Mouse (Mus musculus) liver, embryonic 13.5 days (tissue): ENCODE results near the gene Btg2. TPM values are rescaled to one million over a fixed set of nuclear protein-coding genes. Genes with fewer than 3 reads are reported as not detected.

Experiments
- ATAC-seq: fragments of 200-750 bp; cut with Nextera tagmentation; 2 replicates; pipeline ENCODE4 v1.8.0; 2017; ENCODE audit warnings: low read depth, mild to moderate bottlenecking, moderate number of reproducible peaks, moderate library complexity
- DNase-seq: peaks from one replicate; pipeline ENCODE4 v3.0.0; 2022
- H3K27ac ChIP-seq: fragments of 300-500 bp; sonication (generic); 2 replicates; pipeline ENCODE4 v1.5.1; 2015; ENCODE audit warnings: moderate library complexity, mild to moderate bottlenecking, inconsistent platforms
- H3K27me3 ChIP-seq: fragments of 300-500 bp; sonication (generic); 2 replicates; pipeline ENCODE4 v1.6.1; 2015; ENCODE audit warnings: mild to moderate bottlenecking, inconsistent platforms
- H3K36me3 ChIP-seq: fragments of 300-500 bp; sonication (generic); 2 replicates; pipeline ENCODE4 v1.6.1; 2015; ENCODE audit warnings: mild to moderate bottlenecking, inconsistent platforms
- H3K4me1 ChIP-seq: fragments of 300-500 bp; sonication (generic); replicated peaks from 2 replicates; pipeline ENCODE4 v1.6.1; 2015; ENCODE audit warnings: inconsistent platforms
- H3K4me2 ChIP-seq: fragments of 300-500 bp; sonication (generic); 2 replicates; pipeline ENCODE4 v1.6.1; 2015; ENCODE audit warnings: inconsistent platforms, mild to moderate bottlenecking, moderate library complexity
- H3K4me3 ChIP-seq: fragments of 300-500 bp; sonication (generic); replicated peaks from 2 replicates; pipeline ENCODE4 v1.5.1; 2015; ENCODE audit warnings: mild to moderate bottlenecking, inconsistent platforms
- H3K9ac ChIP-seq: fragments of 300-500 bp; sonication (generic); 2 replicates; pipeline ENCODE4 v1.6.1; 2015; ENCODE audit warnings: mild to moderate bottlenecking, inconsistent platforms
- H3K9me3 ChIP-seq: fragments of 300-500 bp; sonication (generic); replicated peaks from 2 replicates; pipeline ENCODE4 v1.6.1; 2016; ENCODE audit warnings: inconsistent platforms
- WGBS: fragments of 180-500 bp; shearing (Covaris S2); methylation state at CpG from one replicate; pipeline ENCODE4 v1.1.7; 2015; ENCODE audit not compliant: insufficient replicate concordance; 5-methylcytosine and 5-hydroxymethylcytosine counted together
- polyA plus RNA-seq: library from polyadenylated mRNA; unstranded; fragments of >200 nt; fragmentation: Nextera tagmentation; extraction: Ambion mirVana; gene quantifications from 2 replicates; pipeline ENCODE4 v1.2.1, GENCODE M21; 2015

Btg2 gene
- polyA plus RNA-seq, 1 experiment from 2014 or later = 79.6 TPM

DNA sequence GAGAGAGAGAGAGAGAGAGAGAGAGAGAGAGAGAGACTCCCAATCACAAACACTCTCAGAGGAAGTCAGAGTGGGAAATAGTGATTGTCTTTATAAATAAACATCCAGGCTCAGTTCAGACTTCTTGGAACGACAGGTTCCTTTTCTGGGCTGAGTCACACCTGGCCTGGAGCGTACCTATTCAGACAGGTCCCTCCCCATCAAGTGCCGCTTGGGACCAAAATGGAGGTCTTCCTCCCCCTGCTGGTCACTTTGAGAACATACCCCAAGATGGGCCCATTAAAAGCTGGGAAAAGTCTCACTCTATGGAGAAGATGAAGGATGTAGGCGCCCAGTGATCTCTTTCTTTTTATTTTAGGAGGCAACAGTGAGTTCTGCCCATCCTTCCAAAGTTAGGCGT is 27.8 kb upstream of the Btg2 start:
- H3K9ac ChIP-seq = no peak overlapping the region
- H3K9me3 ChIP-seq = no peaks in the 10 kb centered on the region
- H3K36me3 ChIP-seq = no peaks in the 10 kb centered on the region
- WGBS = 3% methylated on average over 5 of the region's 5 CpGs
- no peak overlapping the region for H3K4me2 ChIP-seq
- H3K27me3 ChIP-seq = peaks cover 26% of the 10 kb centered on the region
- ATAC-seq = no peak
- DNase-seq = peak; percentile 56
- H3K4me1 ChIP-seq = peaks cover 39% of the 10 kb centered on the region
- H3K27ac ChIP-seq = no peak overlapping the region
- H3K4me3 ChIP-seq = no peak overlapping the region

DNA sequence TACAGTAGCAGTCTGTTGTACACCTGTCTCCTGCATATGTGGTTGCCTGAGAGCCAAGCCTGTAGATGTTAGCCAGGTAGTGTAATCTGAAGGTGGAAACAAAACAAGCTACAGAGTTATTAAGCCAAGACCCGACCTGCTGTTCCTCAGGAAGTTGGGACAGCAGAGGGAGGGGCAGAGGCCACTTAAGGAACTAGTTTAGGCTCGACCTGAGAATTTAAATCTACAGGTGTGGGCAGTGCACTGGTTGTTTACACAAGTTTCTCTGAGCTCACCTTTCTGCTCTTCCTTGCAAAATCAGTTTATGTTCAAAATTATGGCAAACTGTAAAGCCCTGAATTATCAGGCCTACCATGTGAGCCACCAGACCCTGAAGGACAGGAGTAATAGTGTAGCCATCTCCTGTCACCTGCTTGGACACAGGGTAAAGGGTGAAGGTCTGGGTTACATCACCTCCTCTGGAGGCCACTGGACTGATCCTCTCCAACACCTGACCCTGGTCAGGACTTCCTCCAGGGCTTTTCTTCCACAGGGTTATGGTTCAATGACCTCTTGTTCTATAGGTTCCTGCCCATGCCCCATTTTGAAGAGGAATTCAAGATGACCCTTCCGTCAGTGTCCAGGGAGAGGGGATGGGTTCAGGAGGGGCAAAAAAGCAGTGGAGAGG is 27.0 kb upstream of the Btg2 start:
- Histone ChIP-seq H3K4me3 (no peak overlapping the region), H3K9ac (peak overlapping the region; percentile 22; the same call in 1 of the 2 replicates), H3K4me2 (no peak overlapping the region), H3K4me1 (peaks cover 39% of the 10 kb centered on the region), H3K27ac (peak overlapping the region; percentile 6; the same call in 1 of the 2 replicates), H3K27me3 (peaks cover 26% of the 10 kb centered on the region), H3K36me3 (no peaks in the 10 kb centered on the region), H3K9me3 (no peaks in the 10 kb centered on the region)
- no peak for DNase-seq
- no peak for ATAC-seq
- 32% methylated on average over 3 of the region's 3 CpGs for WGBS

DNA sequence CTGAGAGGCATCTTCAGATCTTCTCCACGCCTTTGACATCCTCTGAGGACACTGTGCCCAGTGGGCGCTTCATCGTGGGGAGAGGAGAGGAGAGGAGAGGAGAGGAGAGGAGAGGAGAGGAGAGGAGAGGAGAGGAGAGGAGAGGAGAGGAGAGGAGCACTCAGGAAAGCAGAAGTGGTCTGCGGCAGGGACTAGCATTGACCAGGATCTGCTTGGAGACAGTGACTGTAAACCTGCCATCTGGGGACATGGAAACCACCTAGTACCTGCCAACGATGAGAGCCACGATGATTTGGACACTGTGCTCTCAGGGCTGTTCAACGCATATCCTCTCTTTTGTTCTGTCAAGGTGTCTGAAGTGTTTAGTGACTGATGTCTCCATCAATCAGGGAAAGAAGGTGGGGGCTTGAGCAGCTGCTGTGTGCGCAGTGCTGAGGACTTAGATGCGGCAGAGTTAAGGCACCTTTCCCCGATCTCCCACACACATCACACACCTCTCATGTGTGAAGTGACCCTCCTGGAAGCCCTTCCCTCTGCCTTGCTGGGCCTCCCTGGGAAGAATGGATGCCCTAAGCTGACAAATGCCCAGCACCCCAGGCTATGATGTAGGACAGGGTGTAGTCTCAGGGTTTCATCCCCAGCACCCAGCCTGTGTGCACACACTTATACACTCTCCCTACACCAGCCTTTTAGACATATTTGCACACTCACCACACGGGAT is 26.3 kb upstream of the Btg2 start:
- Histone ChIP-seq H3K27ac (no peak overlapping the region), H3K9me3 (no peaks in the 10 kb centered on the region), H3K4me2 (no peak overlapping the region), H3K27me3 (peaks cover 26% of the 10 kb centered on the region), H3K4me1 (peaks cover 39% of the 10 kb centered on the region), H3K4me3 (no peak overlapping the region), H3K9ac (0 out of 2 replicates have a peak overlapping the region, but pooled peaks have one; percentile 22), H3K36me3 (no peaks in the 10 kb centered on the region)
- DNase-seq (no peak), ATAC-seq (no peak)
- 49% methylated on average over 11 of the region's 11 CpGs for WGBS

DNA sequence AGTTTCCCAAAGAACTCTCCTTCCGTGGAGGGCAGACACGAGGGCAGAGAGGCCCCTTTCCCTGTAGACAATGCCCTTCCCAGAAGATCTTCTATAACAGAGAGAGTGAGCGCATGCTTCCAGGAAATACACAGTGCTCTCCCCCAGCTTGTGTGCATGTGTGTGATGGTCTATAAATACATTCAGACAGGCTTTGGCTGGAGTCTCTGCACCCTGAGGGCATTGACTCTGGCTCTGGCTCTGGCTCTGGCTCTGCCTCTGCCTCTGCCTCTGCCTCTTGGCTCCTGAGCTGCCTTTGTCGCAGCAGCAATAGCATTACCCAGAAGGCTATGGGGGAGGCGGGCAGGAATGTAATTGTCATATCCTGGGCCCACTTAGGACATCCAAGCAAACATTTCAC is 24.9 kb upstream of the Btg2 start:
- Histone ChIP-seq H3K27me3 (peaks cover 26% of the 10 kb centered on the region), H3K9ac (no peak overlapping the region), H3K4me1 (peaks cover 46% of the 10 kb centered on the region), H3K27ac (peak overlapping the region; percentile 19), H3K9me3 (no peaks in the 10 kb centered on the region), H3K4me3 (no peak overlapping the region), H3K4me2 (no peak overlapping the region), H3K36me3 (no peaks in the 10 kb centered on the region)
- ATAC-seq = no peak
- 66% methylated on average over 5 of the region's 5 CpGs for WGBS
- no peak for DNase-seq

DNA sequence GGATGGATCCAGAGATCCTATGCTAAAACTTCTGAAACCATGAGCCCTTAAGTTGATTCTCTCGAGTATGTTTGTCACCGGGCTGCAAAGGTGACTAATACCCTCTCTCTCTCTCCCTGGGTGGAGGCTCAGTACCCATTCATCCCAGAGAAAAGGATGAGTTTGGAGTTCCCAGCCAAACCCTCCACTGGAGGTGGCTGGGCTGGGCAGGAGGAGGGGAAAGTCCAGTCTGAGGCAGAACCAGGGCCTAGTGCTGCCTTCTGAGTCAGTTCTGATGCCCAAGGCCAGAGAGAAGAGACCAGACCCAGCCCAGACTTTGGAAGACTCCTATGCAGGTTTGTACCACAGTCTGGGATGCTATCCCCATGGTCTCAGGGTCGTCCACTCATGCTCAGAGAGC is 22.7 kb upstream of the Btg2 start:
- H3K9ac ChIP-seq = 0 out of 2 replicates have a peak overlapping the region, but pooled peaks have one; percentile 79

DNA sequence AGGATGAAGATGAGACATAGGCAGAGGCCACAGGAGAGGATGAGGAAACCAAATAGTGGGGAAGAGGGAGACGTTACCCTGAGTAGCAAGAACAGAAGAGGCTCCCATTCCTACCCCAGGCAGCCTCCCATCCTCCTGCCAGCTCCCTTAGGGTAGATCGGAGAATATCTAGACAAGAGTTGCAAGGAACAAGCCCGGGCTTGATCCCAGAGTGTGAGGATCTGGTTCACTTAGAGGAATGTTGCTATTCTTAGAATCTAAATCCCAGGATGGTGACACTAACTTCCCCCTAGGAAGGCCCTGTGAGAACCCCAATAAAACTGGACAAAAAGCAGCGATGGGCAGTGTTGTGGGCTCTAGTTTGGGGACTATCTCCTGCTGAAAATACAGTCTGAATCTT is 22.0 kb upstream of the Btg2 start:
- WGBS = 69% methylated on average over 4 of the region's 4 CpGs
- peak overlapping the region; percentile 98 for H3K27ac ChIP-seq
- DNase-seq = no peak
- H3K4me2 ChIP-seq = no peak overlapping the region
- peak overlapping the region; percentile 79 for H3K9ac ChIP-seq
- H3K36me3 ChIP-seq = no peaks in the 10 kb centered on the region
- H3K9me3 ChIP-seq = no peaks in the 10 kb centered on the region
- peaks cover 65% of the 10 kb centered on the region for H3K4me1 ChIP-seq
- peaks cover 12% of the 10 kb centered on the region for H3K27me3 ChIP-seq
- no peak overlapping the region for H3K4me3 ChIP-seq
- no peak for ATAC-seq

More for the DNA sequence above, 22.7 kb upstream of the Btg2 start:
- Histone ChIP-seq H3K4me2 (no peak overlapping the region), H3K9me3 (no peaks in the 10 kb centered on the region), H3K36me3 (no peaks in the 10 kb centered on the region), H3K27ac (0 out of 2 replicates have a peak overlapping the region, but pooled peaks have one; percentile 98), H3K4me3 (no peak overlapping the region), H3K27me3 (peaks cover 16% of the 10 kb centered on the region), H3K4me1 (peaks cover 65% of the 10 kb centered on the region)
- 58% methylated on average over 3 of the region's 3 CpGs for WGBS
- no peak for DNase-seq
- no peak for ATAC-seq

DNA sequence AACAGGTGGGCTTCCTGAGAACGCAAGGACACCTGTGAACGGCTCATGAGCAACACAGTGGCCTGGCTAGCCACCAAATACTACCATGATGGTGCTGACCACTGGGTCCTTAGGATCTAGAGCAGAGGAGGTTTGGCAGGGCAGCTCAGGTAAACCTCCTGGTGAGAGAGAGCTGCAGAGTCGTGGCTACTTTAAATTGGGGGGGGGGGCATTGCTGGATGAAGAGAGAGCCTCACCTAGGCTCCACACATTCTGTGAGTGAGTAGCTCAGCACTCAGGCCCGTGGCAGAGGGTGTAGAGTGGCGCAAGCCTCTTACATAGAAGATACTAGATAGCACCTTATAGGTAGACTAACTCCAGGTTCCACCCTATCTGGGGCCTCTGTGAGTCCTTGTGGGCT is 21.5 kb upstream of the Btg2 start:
- no peaks in the 10 kb centered on the region for H3K36me3 ChIP-seq
- no peak for DNase-seq
- 75% methylated on average over 5 of the region's 5 CpGs for whole genome bisulfite sequencing
- H3K4me2 ChIP-seq = peak overlapping the region; percentile 76
- H3K4me1 ChIP-seq = peaks cover 65% of the 10 kb centered on the region
- no peaks in the 10 kb centered on the region for H3K9me3 ChIP-seq
- no peak overlapping the region for H3K4me3 ChIP-seq
- peak overlapping the region; percentile 79 for H3K9ac ChIP-seq
- no peak for ATAC-seq
- H3K27ac ChIP-seq = peak overlapping the region; percentile 98
- peaks cover 6% of the 10 kb centered on the region for H3K27me3 ChIP-seq

DNA sequence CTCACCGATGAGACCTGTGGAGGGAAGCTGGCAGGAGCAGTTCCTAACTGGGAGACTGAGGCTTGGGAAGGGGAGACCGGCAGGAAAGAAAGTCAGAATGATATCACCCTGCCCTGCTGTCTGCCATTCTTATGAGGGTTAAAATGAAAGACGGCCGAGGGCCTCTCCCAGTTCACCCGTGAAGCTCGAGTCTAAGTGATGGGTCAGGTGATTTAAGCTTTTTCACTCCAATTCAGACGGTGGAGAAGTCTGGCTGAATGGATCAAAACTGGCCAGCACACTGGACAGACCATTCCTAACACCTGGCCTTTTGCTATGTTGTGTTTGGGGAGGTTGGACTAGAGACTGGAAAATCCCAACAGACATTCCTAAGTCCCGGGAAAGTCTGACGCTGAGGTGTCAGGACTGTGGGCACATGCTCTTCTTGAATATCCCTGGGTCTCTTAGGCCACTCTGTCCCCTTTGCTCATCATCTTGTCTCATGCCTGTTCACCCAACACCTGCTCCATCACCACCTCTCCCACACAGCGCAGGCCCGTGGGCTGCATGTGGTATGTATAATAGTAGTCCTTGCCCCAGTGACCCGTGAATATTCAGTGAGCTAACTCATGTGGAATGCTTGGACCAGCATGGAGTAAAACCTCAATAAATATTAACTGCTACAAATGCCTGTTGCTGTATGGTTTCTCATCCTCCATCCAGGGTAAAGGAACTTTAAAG is 20.8 kb upstream of the Btg2 start:
- Histone ChIP-seq H3K36me3 (no peaks in the 10 kb centered on the region), H3K4me2 (peak overlapping the region; percentile 76), H3K4me1 (peaks cover 68% of the 10 kb centered on the region), H3K27ac (peak overlapping the region; percentile 98), H3K4me3 (peak overlapping the region; percentile 66), H3K27me3 (peaks cover 2% of the 10 kb centered on the region; the same call in 1 of the 2 replicates), H3K9ac (peak overlapping the region; percentile 79), H3K9me3 (no peaks in the 10 kb centered on the region)
- ATAC-seq (peak; percentile 49), DNase-seq (no peak)
- 25% methylated on average over 12 of the region's 12 CpGs for WGBS

DNA sequence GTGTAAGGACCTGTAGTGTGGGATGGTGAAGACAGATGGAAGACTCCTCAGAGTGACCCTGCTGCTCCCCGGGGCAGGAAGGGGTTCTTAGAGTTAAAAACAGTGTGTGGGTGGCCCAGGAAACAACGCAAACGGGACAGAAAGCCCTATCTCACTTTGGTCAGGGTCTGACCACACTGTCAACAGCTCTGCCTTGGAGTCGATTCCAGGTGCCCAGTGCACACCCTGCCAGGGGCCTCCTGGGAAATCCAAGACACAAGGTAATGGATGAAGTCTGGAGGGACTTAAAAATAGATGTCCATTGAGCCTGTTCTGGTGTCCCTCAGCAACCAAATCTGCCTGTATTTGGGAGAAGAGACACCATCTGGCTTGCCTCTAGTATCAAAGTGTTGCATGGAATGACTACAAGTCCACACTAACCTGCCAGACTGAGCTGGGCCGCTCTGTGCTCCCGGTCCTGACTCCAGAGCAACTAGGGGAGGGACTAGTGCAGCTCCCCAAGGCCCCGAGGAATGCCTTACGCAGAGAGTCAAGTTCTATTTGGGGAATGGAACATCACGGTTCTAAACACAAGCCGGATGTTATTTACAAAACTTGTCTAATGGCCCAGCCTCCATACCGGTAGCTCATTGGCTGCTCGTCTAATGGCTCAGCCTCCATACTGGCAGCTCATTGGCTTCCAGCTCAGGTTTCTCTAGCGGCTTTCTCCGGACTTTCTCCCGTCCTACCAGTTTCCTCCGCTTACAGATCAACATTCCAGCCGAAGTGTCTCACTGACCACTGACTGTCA is 20.0 kb upstream of the Btg2 start:
- peaks cover 3% of the 10 kb centered on the region; the same call in 1 of the 2 replicates for H3K27me3 ChIP-seq
- 2% methylated on average over 17 of the region's 17 CpGs for WGBS
- ATAC-seq (peak; percentile 92), DNase-seq (peak; percentile 84)
- peak overlapping the region; percentile 79 for H3K9ac ChIP-seq
- peak overlapping the region; percentile 66 for H3K4me3 ChIP-seq
- H3K36me3 ChIP-seq = no peaks in the 10 kb centered on the region
- peaks cover 75% of the 10 kb centered on the region for H3K4me1 ChIP-seq
- H3K9me3 ChIP-seq = no peaks in the 10 kb centered on the region
- H3K4me2 ChIP-seq = peak overlapping the region; percentile 76
- peak overlapping the region; percentile 98 for H3K27ac ChIP-seq

DNA sequence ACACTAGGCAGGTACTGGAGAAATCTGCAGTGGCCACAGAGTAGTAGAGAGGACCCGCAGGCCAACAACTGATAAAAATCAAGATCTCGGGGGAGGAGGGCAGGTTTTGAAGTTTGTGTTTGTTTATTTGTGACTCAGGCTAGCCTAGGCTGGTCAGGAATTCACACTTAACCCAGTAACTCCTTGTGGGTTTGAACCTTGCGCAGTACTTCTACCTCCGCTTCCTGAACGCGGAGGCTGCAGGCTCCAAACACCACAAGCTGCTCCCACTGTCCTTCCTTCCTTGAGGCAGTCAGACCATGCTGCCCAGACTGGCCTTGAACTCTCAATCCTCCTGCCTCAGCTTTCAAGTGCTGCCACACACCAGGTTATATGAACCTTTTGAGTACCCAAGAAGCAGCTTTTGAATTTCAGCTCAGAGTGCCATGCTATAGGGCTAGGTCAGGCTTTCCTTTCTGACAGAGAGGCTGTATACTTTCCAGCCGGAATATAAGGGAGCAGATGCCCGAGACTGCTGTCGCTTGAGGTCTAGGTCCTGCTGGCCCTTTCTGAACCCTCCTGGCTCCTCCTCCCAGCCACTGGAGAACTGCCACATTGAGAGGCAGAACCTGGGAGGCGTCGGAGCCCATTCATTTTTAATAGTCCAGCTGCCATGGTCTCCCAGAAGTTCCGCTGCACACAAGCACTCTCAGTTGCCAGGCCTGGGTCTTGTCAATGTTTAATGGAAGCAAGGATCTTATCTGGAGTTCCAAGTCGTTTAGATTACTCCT is 19.2 kb upstream of the Btg2 start:
- Histone ChIP-seq H3K9me3 (no peaks in the 10 kb centered on the region), H3K9ac (peak overlapping the region; percentile 79), H3K27me3 (peaks cover 3% of the 10 kb centered on the region; the same call in 1 of the 2 replicates), H3K27ac (peak overlapping the region; percentile 98), H3K36me3 (no peaks in the 10 kb centered on the region), H3K4me2 (peak overlapping the region; percentile 76), H3K4me3 (peak overlapping the region; percentile 66), H3K4me1 (peaks cover 83% of the 10 kb centered on the region)
- no peak for ATAC-seq
- no peak for DNase-seq
- WGBS = 54% methylated on average over 13 of the region's 13 CpGs
